Mouse (Mus musculus) small intestine, adult 2 months (tissue): ENCODE data around the gene Tspan11.

Source experiments
- CTCF ChIP-seq: fragments of 200-500 bp; IDR thresholded peaks from 2 replicates; pipeline ENCODE4 v1.5.1; 2012; ENCODE audit warnings: low read depth, mild to moderate bottlenecking, control low read depth, inconsistent platforms, low read length, moderate library complexity, mixed read lengths; ENCODE audit not compliant: insufficient replicate concordance, insufficient read length; ENCODE audit errors: extremely low read depth
- POLR2A ChIP-seq: fragments of 200-500 bp; IDR thresholded peaks from 2 replicates; pipeline ENCODE4 v1.6.1; 2012; ENCODE audit warnings: low read depth, mild to moderate bottlenecking, control low read depth, inconsistent platforms, low read length, moderate library complexity

- TF ChIP-seq CTCF = no peak
- TF ChIP-seq POLR2A = no peak
Measured at GRCm38 (mm10) chr6:127916993-127917392, 29.6 kb downstream of the Tspan11 start.
